Mouse (Mus musculus) cortical plate, adult 2 months (tissue): ENCODE data around the gene Abi3. TPM values are rescaled to one million over a fixed set of nuclear protein-coding genes. Genes with fewer than 3 reads are reported as not detected.

ENCODE experiments used
- H3K27ac ChIP-seq: fragments of 200-500 bp; 2 replicates; pipeline ENCODE4 v1.5.1; 2012; ENCODE audit warnings: low read length, control low read depth, inconsistent platforms; ENCODE audit not compliant: insufficient read depth
- H3K4me1 ChIP-seq: fragments of 200-500 bp; 2 replicates; pipeline ENCODE4 v1.6.1; 2011; ENCODE audit warnings: low read length; ENCODE audit not compliant: control insufficient read depth, insufficient read depth
- H3K4me3 ChIP-seq: fragments of 200-500 bp; 2 replicates; pipeline ENCODE4 v1.5.1; 2011; ENCODE audit warnings: mild to moderate bottlenecking, low read length, control low read depth; ENCODE audit not compliant: insufficient read depth
- CTCF ChIP-seq: fragments of 200-500 bp; IDR thresholded peaks from 2 replicates; pipeline ENCODE4 v1.5.1; 2011; ENCODE audit warnings: mild to moderate bottlenecking, control low read depth, low read length; ENCODE audit not compliant: insufficient read depth; ENCODE audit errors: extremely low read depth
- POLR2A ChIP-seq: fragments of 200-500 bp; IDR thresholded peaks from 2 replicates; pipeline ENCODE4 v1.6.1; 2011; ENCODE audit warnings: mild to moderate bottlenecking, low read length, control low read depth; ENCODE audit not compliant: insufficient read depth; ENCODE audit errors: extremely low read depth
- polyA plus RNA-seq: library from polyadenylated mRNA; depleted of rRNA; stranded (reverse); fragments of >200 nt; gene quantifications from 2 replicates; pipeline ENCODE4 v1.2.3, GENCODE M21; 2012

The Abi3 gene
- polyA plus RNA-seq, 1 experiment, result 11.8 TPM

GRCm38 (mm10) chr11:95795582-95795981 lies 46.7 kb downstream of the Abi3 start:
- H3K4me3 ChIP-seq, result no peak overlapping the region
- H3K4me1 ChIP-seq, result no peaks in the 10 kb centered on the region; the same call in 1 of the 2 replicates
- no peak for TF ChIP-seq POLR2A
- TF ChIP-seq CTCF, result no peak
- no peak overlapping the region for H3K27ac ChIP-seq

DNA sequence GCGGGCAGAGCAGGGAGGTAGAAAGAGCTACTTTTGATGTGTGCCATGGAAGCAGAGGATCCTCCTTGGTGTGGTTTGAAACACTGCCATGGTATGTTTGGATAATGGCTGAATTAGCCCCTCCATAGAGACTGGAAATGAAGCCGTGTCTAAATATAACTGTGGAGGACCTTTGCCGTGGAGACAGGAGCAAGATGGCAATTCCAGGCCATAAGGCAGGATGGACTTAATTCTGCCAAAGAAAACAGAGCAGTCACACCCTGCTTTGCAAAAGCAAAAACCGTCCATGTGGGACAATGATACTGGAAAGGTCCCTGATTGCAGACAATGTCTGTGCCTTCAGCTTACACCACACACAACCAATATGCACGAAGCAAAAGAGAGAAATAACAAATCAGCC lies 48.1 kb downstream of the Abi3 start:
- Histone ChIP-seq H3K4me1 (no peaks in the 10 kb centered on the region; the same call in 1 of the 2 replicates), H3K27ac (no peak overlapping the region), H3K4me3 (no peak overlapping the region)
- TF ChIP-seq CTCF (no peak), POLR2A (no peak)

- TF ChIP-seq CTCF, result no peak
- no peak for TF ChIP-seq POLR2A
- Histone ChIP-seq H3K4me3 (no peak overlapping the region), H3K4me1 (no peaks in the 10 kb centered on the region; the same call in 1 of the 2 replicates)
Observed at GRCm38 (mm10) chr11:95792950-95793509, 49.2 kb downstream of the Abi3 start.

GRCm38 (mm10) chr11:95791787-95792186 lies 50.5 kb downstream of the Abi3 start:
- Histone ChIP-seq H3K4me3 (no peak overlapping the region), H3K27ac (no peak overlapping the region), H3K4me1 (no peaks in the 10 kb centered on the region; the same call in 1 of the 2 replicates)
- TF ChIP-seq POLR2A (no peak), CTCF (no peak)

More at GRCm38 (mm10) chr11:95792950-95793509, 49.2 kb downstream of the Abi3 start:
- no peak overlapping the region for H3K27ac ChIP-seq

GRCm38 (mm10) chr11:95789451-95789891 lies 52.8 kb downstream of the Abi3 start:
- no peak overlapping the region for H3K4me3 ChIP-seq

GRCm38 (mm10) chr11:95786511-95786910 lies 55.8 kb downstream of the Abi3 start:
- Histone ChIP-seq H3K4me1 (no peaks in the 10 kb centered on the region), H3K27ac (no peak overlapping the region), H3K4me3 (no peak overlapping the region)
- TF ChIP-seq CTCF (no peak), POLR2A (no peak)

More at GRCm38 (mm10) chr11:95789451-95789891, 52.8 kb downstream of the Abi3 start:
- Histone ChIP-seq H3K4me1 (no peaks in the 10 kb centered on the region), H3K27ac (no peak overlapping the region)
- TF ChIP-seq CTCF, result no peak
- TF ChIP-seq POLR2A, result no peak

DNA sequence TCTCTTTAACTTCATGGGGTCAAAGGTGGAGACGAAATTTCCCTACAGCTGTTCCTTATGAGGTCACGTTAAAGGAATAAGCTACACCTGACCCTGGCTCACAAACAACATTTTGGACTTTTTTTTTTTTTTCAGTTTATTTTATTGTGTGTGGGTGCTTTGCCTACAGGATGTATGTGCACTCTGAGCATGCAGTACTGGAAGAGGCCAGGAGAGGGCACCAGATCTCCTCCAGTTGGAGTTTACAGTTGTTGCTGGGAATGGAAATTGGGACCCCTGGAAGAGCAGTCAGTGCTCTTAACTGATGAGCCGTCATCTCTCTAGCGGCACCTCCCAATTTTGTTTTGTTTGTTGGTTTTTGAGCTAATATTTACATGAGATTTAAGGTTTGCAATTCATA lies 56.6 kb downstream of the Abi3 start:
- no peaks in the 10 kb centered on the region for H3K4me1 ChIP-seq
- no peak overlapping the region for H3K27ac ChIP-seq
- TF ChIP-seq POLR2A (no peak), CTCF (0 out of 2 replicates have a peak, but pooled peaks have one; percentile 17)
- H3K4me3 ChIP-seq, result no peak overlapping the region

DNA sequence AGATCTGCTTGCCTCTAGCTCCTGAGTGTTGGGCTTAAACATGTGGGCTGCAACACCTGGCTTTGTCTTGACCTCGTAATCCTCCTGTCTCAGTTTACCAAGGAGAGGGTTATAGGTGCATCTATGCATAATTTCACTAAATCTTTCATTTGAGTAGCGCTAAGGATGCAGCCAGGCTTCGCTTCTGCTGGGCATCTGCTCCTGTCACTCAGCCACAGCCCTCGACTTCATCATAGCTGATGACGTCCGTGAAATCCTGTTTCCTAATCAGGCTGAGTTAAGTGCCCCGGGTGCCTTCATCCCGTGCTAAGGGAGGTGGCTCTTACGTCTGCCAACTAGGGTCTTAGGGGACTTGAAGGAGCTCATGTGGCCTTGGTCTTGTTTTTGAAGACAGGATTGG lies 58.3 kb downstream of the Abi3 start:
- no peak for TF ChIP-seq POLR2A
- no peak for TF ChIP-seq CTCF
- H3K27ac ChIP-seq, result no peak overlapping the region
- H3K4me1 ChIP-seq, result no peaks in the 10 kb centered on the region
- no peak overlapping the region for H3K4me3 ChIP-seq

DNA sequence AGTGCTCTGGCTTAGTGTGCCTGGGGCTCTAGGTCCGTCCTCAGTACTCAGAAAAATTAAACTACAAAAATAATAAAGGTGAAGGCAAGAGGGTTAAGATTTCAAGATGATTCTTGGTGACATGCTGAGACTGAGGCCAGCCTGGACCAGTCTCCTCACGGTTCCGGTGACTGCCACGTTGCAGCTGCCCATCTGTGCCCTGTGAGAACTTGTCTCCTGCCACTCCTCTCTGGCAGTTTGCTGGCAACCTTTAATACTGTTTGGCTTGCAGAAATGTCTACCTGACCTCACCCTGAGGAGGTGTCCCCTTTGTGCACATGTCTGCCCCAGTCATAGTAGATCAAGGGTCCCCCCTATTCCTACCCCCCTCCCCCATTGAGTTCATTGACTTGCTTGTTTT lies 58.8 kb downstream of the Abi3 start:
- no peak overlapping the region for H3K27ac ChIP-seq
- no peak overlapping the region for H3K4me3 ChIP-seq
- TF ChIP-seq CTCF, result no peak
- no peaks in the 10 kb centered on the region for H3K4me1 ChIP-seq

DNA sequence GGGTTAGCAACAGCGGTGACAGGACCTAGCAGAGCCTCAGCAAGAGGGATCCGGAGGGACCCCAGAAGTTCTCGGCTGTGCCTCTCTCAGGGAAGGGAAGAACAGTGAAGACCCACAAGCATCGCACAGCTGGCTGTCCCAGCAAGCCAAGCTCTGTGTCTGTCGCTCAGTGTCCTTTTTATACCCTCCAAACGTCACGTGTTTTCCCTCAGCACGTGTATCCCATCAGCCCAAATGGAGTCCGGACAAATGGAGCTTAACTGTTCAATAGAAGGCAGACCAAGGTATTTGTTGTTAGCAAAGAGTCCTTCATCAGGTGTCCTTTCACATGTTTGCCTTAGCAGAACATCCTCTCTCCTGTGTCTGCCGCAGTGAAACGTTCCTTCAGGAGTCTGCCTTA lies 60.7 kb downstream of the Abi3 start:
- Histone ChIP-seq H3K27ac (no peak overlapping the region), H3K4me3 (no peak overlapping the region), H3K4me1 (no peaks in the 10 kb centered on the region)
- TF ChIP-seq CTCF (no peak), POLR2A (no peak)
